Mouse (Mus musculus): ENCODE measurements around the gene Wdr18. TPM values are rescaled to one million over a fixed set of nuclear protein-coding genes. Genes with fewer than 3 reads are reported as not detected.

Wdr18 gene
- polyA plus RNA-seq, 1 experiment from 2014 or later: 94.8 TPM

DNA sequence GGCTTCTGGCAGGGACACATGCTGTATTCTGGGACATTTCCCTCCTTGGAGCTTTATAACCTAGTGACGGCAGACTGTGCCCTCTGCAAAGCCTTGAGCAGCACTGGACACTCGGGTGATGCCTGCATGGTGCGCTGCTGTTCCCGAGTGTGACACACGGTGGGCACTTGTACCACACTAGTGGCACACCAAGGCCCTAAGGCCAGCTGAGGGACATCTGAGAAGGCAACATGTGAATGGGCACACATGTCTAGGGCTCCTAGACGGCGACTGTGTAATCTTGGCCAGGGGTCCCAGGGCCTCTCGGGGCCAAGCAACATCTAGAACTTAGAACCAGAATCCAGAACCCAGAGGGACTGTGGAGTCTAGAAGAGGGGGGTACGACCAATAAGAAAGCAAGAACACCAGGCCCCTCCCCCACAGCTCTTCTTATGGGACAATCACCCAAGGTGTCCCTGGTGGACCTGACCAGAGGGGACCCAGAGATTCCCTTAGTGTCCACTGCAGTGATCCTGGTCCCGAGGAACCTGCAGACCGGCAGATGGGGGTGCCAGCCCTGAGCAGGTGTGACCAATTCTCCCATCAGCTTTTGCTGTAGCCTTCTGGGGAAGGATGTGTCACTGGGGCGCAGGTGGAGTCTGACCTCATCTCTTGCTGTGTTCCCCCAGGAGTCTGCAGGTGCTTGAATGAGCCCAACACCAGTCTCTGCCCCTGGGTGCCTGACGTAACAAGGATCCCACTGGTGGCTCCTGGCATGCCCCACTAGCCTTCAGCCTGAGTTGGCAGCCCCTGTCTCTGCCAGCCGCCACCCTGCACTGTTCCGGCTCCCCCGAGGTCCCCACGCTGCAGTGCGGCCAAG lies 29.8 kb upstream of the Wdr18 start:
- H3K4me1 ChIP-seq (replicated peaks): peaks cover 66% of the 10 kb centered on the region
- 0 out of 2 replicates have a peak overlapping the region, but pooled peaks have one; percentile 2 for H3K4me3 ChIP-seq (replicated peaks)
- no peak overlapping the region for H3K27ac ChIP-seq
- no peaks in the 10 kb centered on the region for H3K9me3 ChIP-seq
- H3K27me3 ChIP-seq (replicated peaks): no peaks in the 10 kb centered on the region
- H3K4me2 ChIP-seq (replicated peaks): peak overlapping the region; percentile 92
- H3K36me3 ChIP-seq: peaks cover 22% of the 10 kb centered on the region
- no peak overlapping the region for H3K9ac ChIP-seq
- WGBS: 84% methylated on average over 18 of the region's 18 CpGs
- no peak for ATAC-seq

DNA sequence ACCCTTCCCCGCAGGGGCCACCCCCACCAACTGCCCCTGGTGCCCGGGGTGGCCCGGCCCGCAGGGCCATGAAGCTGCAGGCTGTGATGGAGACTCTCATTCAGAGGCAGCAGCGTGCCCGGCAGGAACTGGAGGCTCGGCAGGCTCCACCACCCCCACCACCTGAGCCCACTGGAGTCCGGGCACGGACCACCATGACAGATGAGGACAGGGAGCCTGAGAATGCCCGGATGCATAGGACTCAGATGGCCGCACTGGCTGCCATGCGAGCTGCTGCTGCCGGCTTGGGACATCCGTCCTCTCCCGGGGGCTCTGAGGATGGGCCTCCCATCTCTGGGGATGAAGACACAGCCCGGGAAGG lies 29.1 kb upstream of the Wdr18 start:
- Histone ChIP-seq H3K4me2 (replicated peaks) (no peak overlapping the region), H3K27ac (no peak overlapping the region)

DNA sequence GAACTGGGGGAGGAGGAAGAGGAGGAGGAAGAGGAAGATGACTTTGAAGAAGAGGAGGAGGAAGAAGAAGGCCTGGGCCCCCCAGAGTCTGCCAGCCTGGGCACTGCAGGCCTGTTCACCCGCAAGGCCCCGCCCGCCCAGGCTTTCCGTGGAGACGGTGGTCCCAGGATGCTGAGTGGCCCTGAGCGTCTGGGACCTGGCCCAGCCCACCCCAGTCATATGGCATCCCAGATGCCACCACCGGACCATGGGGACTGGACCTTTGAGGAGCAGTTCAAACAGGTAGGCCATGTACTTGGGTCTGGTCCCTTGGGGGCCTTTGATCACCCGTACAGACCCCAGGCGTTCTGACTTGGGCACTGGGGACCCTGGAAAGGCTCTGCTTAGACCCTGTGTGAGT lies 28.2 kb upstream of the Wdr18 start:
- no peak for ATAC-seq
- Histone ChIP-seq H3K27me3 (replicated peaks) (no peaks in the 10 kb centered on the region), H3K4me2 (replicated peaks) (no peak overlapping the region), H3K27ac (no peak overlapping the region), H3K36me3 (peaks cover 28% of the 10 kb centered on the region), H3K4me1 (replicated peaks) (peaks cover 70% of the 10 kb centered on the region), H3K9me3 (no peaks in the 10 kb centered on the region), H3K9ac (peak overlapping the region; percentile 5; the same call in 1 of the 2 replicates), H3K4me3 (replicated peaks) (no peak overlapping the region)
- WGBS: 86% methylated on average over 9 of the region's 9 CpGs

More for the DNA sequence above, 29.1 kb upstream of the Wdr18 start:
- Histone ChIP-seq H3K4me3 (replicated peaks) (no peak overlapping the region), H3K36me3 (peaks cover 26% of the 10 kb centered on the region), H3K9me3 (no peaks in the 10 kb centered on the region), H3K27me3 (replicated peaks) (no peaks in the 10 kb centered on the region), H3K9ac (no peak overlapping the region), H3K4me1 (replicated peaks) (peaks cover 68% of the 10 kb centered on the region)
- ATAC-seq: no peak
- WGBS: 89% methylated on average over 16 of the region's 16 CpGs

DNA sequence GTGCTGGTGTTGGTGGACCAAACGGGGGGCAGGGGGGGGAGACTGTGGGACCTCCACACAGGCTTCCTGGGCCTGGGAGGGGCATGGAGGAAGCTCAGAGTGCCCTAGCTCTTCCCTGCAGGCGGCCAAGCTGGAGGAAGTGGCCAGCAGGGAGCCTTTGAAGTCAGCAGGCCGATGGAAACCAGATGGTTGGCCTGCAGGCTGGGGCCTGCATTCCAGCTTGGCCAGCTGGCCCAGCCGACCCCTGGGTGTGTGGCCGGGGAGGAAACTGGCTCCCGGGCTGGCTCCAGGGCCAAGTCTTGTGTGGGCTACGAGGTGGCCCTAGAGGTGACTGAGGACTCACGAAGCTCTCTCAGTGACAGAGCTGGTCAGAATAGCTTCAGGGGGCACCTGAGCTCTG lies 27.2 kb upstream of the Wdr18 start:
- H3K36me3 ChIP-seq: peaks cover 29% of the 10 kb centered on the region
- H3K9ac ChIP-seq: peak overlapping the region; percentile 18; the same call in 1 of the 2 replicates
- H3K27me3 ChIP-seq (replicated peaks): no peaks in the 10 kb centered on the region
- H3K4me3 ChIP-seq (replicated peaks): no peak overlapping the region
- peak overlapping the region; percentile 67 for H3K27ac ChIP-seq
- H3K9me3 ChIP-seq: no peaks in the 10 kb centered on the region
- H3K4me2 ChIP-seq (replicated peaks): 0 out of 2 replicates have a peak overlapping the region, but pooled peaks have one; percentile 24
- 22% methylated on average over 8 of the region's 8 CpGs for WGBS
- H3K4me1 ChIP-seq (replicated peaks): peaks cover 78% of the 10 kb centered on the region
- no peak for ATAC-seq

DNA sequence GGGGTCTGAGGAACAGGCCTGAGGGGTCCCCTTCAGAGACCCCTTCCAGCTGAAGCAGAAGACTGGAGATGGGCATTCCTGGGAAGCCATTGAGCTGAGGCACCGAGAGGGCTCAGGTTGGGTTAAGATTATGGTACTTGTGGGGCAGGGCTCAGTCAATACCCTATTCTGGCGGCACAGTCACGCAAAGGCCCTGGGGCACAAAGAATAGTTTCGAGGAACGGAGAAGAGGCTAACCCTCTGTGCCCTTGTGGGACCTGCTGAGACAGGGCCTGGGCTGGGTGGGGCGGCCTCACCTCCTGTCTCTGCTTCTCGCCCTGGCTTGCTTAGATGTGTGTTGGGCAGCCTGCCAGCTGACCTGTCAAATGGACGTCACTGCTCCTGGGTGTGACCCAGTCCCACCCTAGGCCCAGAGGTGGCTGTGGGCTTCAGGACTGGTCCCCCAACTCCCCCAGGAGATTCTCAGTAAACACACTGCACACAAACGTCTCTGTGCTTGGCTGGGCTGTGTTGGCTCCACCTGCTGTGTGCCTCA lies 26.7 kb upstream of the Wdr18 start:
- ATAC-seq: no peak
- 0 out of 2 replicates have a peak overlapping the region, but pooled peaks have one; percentile 24 for H3K4me2 ChIP-seq (replicated peaks)
- peaks cover 34% of the 10 kb centered on the region for H3K36me3 ChIP-seq
- WGBS: 61% methylated on average over 9 of the region's 9 CpGs
- H3K4me3 ChIP-seq (replicated peaks): no peak overlapping the region
- no peaks in the 10 kb centered on the region for H3K27me3 ChIP-seq (replicated peaks)
- H3K9me3 ChIP-seq: no peaks in the 10 kb centered on the region
- H3K4me1 ChIP-seq (replicated peaks): peaks cover 83% of the 10 kb centered on the region
- H3K27ac ChIP-seq: peak overlapping the region; percentile 67
- H3K9ac ChIP-seq: 0 out of 2 replicates have a peak overlapping the region, but pooled peaks have one; percentile 18

- Histone ChIP-seq H3K9ac (no peak overlapping the region), H3K4me1 (replicated peaks) (peaks cover 85% of the 10 kb centered on the region), H3K4me2 (replicated peaks) (no peak overlapping the region), H3K4me3 (replicated peaks) (no peak overlapping the region), H3K27me3 (replicated peaks) (no peaks in the 10 kb centered on the region), H3K9me3 (no peaks in the 10 kb centered on the region), H3K36me3 (peaks cover 37% of the 10 kb centered on the region), H3K27ac (peak overlapping the region; percentile 34)
- no peak for ATAC-seq
- WGBS: 83% methylated on average over 6 of the region's 6 CpGs
Observed at GRCm38 (mm10) chr10:79933861-79934260, 26.1 kb upstream of the Wdr18 start.

DNA sequence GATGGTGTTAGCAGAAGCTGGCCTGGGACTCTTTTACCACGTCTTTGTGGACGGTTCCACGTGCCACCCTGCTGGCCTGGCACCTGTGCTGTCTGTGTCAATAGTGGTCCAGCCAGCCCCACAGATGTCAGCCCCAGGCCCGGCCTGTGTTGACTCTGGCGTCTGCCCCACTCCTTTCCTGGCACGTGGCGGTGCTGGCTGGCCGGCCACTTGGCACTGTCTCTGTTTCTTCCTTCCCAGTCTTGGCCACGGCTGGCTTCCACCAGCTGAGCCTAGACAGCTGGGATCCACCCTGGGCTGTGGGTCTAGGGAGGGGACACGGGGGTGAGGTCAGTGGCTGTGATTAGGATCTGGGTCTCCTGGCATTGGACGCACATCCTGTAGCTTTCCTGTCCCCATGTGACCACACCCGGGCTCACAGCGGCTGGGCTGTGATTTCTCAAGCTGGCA lies 25.7 kb upstream of the Wdr18 start:
- peak; percentile 26; the same call in 1 of the 2 replicates for ATAC-seq
- peaks cover 37% of the 10 kb centered on the region for H3K36me3 ChIP-seq

GRCm38 (mm10) chr10:79934794-79935569 lies 25.0 kb upstream of the Wdr18 start:
- H3K27ac ChIP-seq: peak overlapping the region; percentile 34; the same call in 1 of the 2 replicates
- H3K4me3 ChIP-seq (replicated peaks): no peak overlapping the region
- WGBS: 86% methylated on average over 16 of the region's 16 CpGs
- H3K27me3 ChIP-seq (replicated peaks): no peaks in the 10 kb centered on the region
- H3K4me1 ChIP-seq (replicated peaks): peaks cover 73% of the 10 kb centered on the region
- no peak for ATAC-seq
- no peak overlapping the region for H3K4me2 ChIP-seq (replicated peaks)
- H3K36me3 ChIP-seq: peaks cover 37% of the 10 kb centered on the region
- H3K9me3 ChIP-seq: no peaks in the 10 kb centered on the region
- H3K9ac ChIP-seq: no peak overlapping the region

More for the DNA sequence above, 25.7 kb upstream of the Wdr18 start:
- Histone ChIP-seq H3K4me3 (replicated peaks) (no peak overlapping the region), H3K4me2 (replicated peaks) (no peak overlapping the region), H3K27ac (peak overlapping the region; percentile 34), H3K9me3 (no peaks in the 10 kb centered on the region), H3K27me3 (replicated peaks) (no peaks in the 10 kb centered on the region), H3K9ac (0 out of 2 replicates have a peak overlapping the region, but pooled peaks have one; percentile 17), H3K4me1 (replicated peaks) (peaks cover 80% of the 10 kb centered on the region)
- WGBS: 54% methylated on average over 13 of the region's 13 CpGs

GRCm38 (mm10) chr10:79936284-79936910 lies 23.6 kb upstream of the Wdr18 start:
- Histone ChIP-seq H3K4me2 (replicated peaks) (peak overlapping the region; percentile 30), H3K36me3 (peaks cover 28% of the 10 kb centered on the region), H3K4me3 (replicated peaks) (no peak overlapping the region), H3K9ac (0 out of 2 replicates have a peak overlapping the region, but pooled peaks have one; percentile 14), H3K4me1 (replicated peaks) (peaks cover 67% of the 10 kb centered on the region), H3K9me3 (no peaks in the 10 kb centered on the region), H3K27me3 (replicated peaks) (no peaks in the 10 kb centered on the region), H3K27ac (peak overlapping the region; percentile 65)
- WGBS: 55% methylated on average over 10 of the region's 10 CpGs
- ATAC-seq: peak; percentile 4; the same call in 1 of the 2 replicates

DNA sequence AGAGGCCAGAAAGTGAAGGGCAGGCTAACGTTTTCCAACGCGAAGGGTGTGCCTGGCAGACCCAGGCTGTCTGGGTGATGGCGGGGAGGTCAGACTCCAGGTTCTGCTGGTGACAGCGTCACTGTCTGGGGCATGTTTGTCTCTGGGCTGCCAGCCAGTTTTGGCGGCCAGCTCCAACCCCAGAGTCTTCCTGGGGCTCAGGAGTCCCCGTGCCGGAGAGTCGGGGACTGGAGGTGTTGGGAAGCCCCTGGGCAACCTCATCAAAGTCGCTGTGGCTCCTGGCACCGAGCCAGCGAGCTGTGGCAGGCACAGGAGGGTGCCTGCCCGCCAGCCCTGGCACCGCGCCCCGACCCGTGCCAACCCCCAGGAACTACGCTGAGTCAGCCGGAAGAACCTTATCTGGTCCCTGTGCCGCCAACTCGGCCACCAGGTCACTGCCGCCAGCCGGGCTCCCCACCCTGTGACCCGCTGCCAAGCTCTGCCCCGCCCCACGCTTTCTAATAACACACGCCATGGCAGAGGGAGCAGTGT lies 23.0 kb upstream of the Wdr18 start:
- Histone ChIP-seq H3K9ac (0 out of 2 replicates have a peak overlapping the region, but pooled peaks have one; percentile 14), H3K4me3 (replicated peaks) (no peak overlapping the region), H3K36me3 (peaks cover 27% of the 10 kb centered on the region)

DNA sequence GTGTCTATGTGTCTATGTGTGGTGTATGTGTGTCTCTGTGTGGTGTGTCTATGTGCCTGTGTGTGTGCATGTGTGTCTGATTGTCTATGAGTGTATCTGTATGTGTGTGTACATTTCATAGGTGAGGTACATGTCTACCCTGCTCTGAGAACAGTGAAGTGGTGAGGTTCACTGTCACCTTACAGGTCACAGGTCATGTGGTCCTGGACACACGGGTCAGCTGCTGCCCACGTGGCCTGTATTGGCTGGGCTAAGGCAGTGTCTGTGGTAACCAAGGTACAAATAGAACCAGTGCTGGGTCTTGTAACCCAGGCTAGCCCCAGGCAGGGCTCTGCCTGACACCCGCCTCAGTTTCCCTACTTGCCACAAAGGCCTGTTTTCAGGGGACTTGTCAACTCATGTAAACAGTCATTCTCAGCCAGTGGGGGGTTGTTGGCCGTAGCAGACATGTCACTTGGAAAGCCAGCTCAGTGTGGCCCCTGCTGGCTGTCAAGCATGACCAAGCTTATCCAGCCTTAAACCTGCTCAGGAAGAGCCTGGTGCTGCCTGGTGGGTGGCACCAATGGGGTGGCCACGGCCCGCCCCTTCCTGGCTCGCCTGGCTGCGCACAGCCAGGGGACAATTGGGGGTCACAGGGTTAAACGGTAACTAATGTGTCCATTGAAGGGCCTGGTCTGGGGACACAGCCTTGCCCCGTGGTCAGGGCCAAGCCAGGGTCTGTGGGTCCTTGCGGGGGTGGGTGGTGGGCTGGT lies 22.0 kb upstream of the Wdr18 start:
- peaks cover 51% of the 10 kb centered on the region for H3K4me1 ChIP-seq (replicated peaks)
- H3K9ac ChIP-seq: no peak overlapping the region
- H3K36me3 ChIP-seq: peaks cover 22% of the 10 kb centered on the region
- no peaks in the 10 kb centered on the region for H3K9me3 ChIP-seq
- WGBS: 70% methylated on average over 11 of the region's 11 CpGs
- no peak overlapping the region for H3K27ac ChIP-seq
- H3K4me2 ChIP-seq (replicated peaks): no peak overlapping the region
- ATAC-seq: no peak
- no peaks in the 10 kb centered on the region for H3K27me3 ChIP-seq (replicated peaks)
- no peak overlapping the region for H3K4me3 ChIP-seq (replicated peaks)

More for the DNA sequence above, 23.0 kb upstream of the Wdr18 start:
- Histone ChIP-seq H3K4me1 (replicated peaks) (peaks cover 61% of the 10 kb centered on the region), H3K27ac (peak overlapping the region; percentile 65), H3K27me3 (replicated peaks) (no peaks in the 10 kb centered on the region), H3K9me3 (no peaks in the 10 kb centered on the region), H3K4me2 (replicated peaks) (peak overlapping the region; percentile 30)
- WGBS: 57% methylated on average over 27 of the region's 27 CpGs
- ATAC-seq: peak; percentile 46

All from intestine, embryonic 15.5 days (tissue).